Mouse (Mus musculus) neural tube, embryonic 12.5 days (tissue): ENCODE data around the gene Dennd2c. TPM values are rescaled to one million over a fixed set of nuclear protein-coding genes. Genes with fewer than 3 reads are reported as not detected.
"Not testable (repeated sequence)": the region's sequence is repeated elsewhere in the genome, so short reads cannot be mapped to it uniquely, and the experiment has no call there.

Experiments used
- ATAC-seq: fragments of 200-750 bp; cut with Nextera tagmentation; 2 replicates; pipeline ENCODE4 v1.8.0; 2017; ENCODE audit warnings: low read depth, mild to moderate bottlenecking, moderate TSS enrichment, moderate library complexity; ENCODE audit not compliant: low FRiP score
- H3K27ac ChIP-seq: fragments of 300-500 bp; sonication (generic); 2 replicates; pipeline ENCODE4 v1.5.1; 2016
- H3K27me3 ChIP-seq: fragments of 300-500 bp; sonication (generic); replicated peaks from 2 replicates; pipeline ENCODE4 v1.6.1; 2016; ENCODE audit warnings: mild to moderate bottlenecking
- H3K36me3 ChIP-seq: fragments of 300-500 bp; sonication (generic); 2 replicates; pipeline ENCODE4 v1.6.1; 2016; ENCODE audit warnings: mild to moderate bottlenecking
- H3K4me1 ChIP-seq: fragments of 300-500 bp; sonication (generic); 2 replicates; pipeline ENCODE4 v1.6.1; 2016
- H3K4me2 ChIP-seq: fragments of 300-500 bp; sonication (generic); replicated peaks from 2 replicates; pipeline ENCODE4 v1.6.1; 2016; ENCODE audit warnings: mild to moderate bottlenecking
- H3K4me3 ChIP-seq: fragments of 300-500 bp; sonication (generic); 2 replicates; pipeline ENCODE4 v1.5.1; 2016
- H3K9ac ChIP-seq: fragments of 300-500 bp; sonication (generic); 2 replicates; pipeline ENCODE4 v1.6.1; 2016; ENCODE audit warnings: mild to moderate bottlenecking
- H3K9me3 ChIP-seq: fragments of 300-500 bp; sonication (generic); 2 replicates; pipeline ENCODE4 v1.6.1; 2016; ENCODE audit warnings: mild to moderate bottlenecking
- WGBS: fragments of 180-500 bp; shearing (Covaris S2); methylation state at CpG from one replicate; pipeline ENCODE4 v1.1.7; 2016; 5-methylcytosine and 5-hydroxymethylcytosine counted together
- polyA plus RNA-seq: library from polyadenylated mRNA; unstranded; fragments of >200 nt; fragmentation: Nextera tagmentation; extraction: Ambion mirVana; gene quantifications from 2 replicates; pipeline ENCODE4 v1.2.1, GENCODE M21; 2016

The Dennd2c gene
- polyA plus RNA-seq, 1 experiment from 2014 or later = 3.1 TPM

GRCm38 (mm10) chr3:103127177-103127576 is 24.8 kb downstream of the Dennd2c start:
- Histone ChIP-seq H3K4me3 (no peak overlapping the region), H3K9me3 (no peaks in the 10 kb centered on the region), H3K27ac (no peak overlapping the region), H3K4me2 (no peak overlapping the region), H3K36me3 (no peaks in the 10 kb centered on the region), H3K4me1 (peaks cover 22% of the 10 kb centered on the region), H3K27me3 (peaks cover 12% of the 10 kb centered on the region), H3K9ac (no peak overlapping the region)
- 0 out of 2 replicates have a peak, but pooled peaks have one; percentile 50 for ATAC-seq
- 6% methylated on average over 2 of the region's 2 CpGs for WGBS

- Histone ChIP-seq H3K9me3 (no peaks in the 10 kb centered on the region), H3K36me3 (no peaks in the 10 kb centered on the region), H3K9ac (no peak overlapping the region), H3K4me2 (no peak overlapping the region), H3K27ac (no peak overlapping the region), H3K27me3 (peaks cover 12% of the 10 kb centered on the region), H3K4me1 (peaks cover 22% of the 10 kb centered on the region), H3K4me3 (no peak overlapping the region)
- 54% methylated on average over 5 of the region's 5 CpGs for WGBS
- no peak for ATAC-seq
Observed at GRCm38 (mm10) chr3:103127721-103128120, 25.3 kb downstream of the Dennd2c start.

- Histone ChIP-seq H3K36me3 (no peaks in the 10 kb centered on the region), H3K4me1 (peaks cover 22% of the 10 kb centered on the region), H3K9me3 (no peaks in the 10 kb centered on the region), H3K27me3 (peaks cover 12% of the 10 kb centered on the region), H3K27ac (no peak overlapping the region), H3K4me3 (no peak overlapping the region), H3K9ac (no peak overlapping the region), H3K4me2 (no peak overlapping the region)
- ATAC-seq = no peak
- WGBS = 37% methylated on average over 4 of the region's 4 CpGs
Observed at GRCm38 (mm10) chr3:103128251-103128650, 25.8 kb downstream of the Dennd2c start.

- WGBS = 88% methylated on average over 8 of the region's 8 CpGs
- H3K9ac ChIP-seq = no peak overlapping the region
Observed at GRCm38 (mm10) chr3:103129367-103130159, 27.2 kb downstream of the Dennd2c start.

GRCm38 (mm10) chr3:103130236-103130751 is 27.9 kb downstream of the Dennd2c start:
- H3K9me3 ChIP-seq = no peaks in the 10 kb centered on the region
- no peak overlapping the region for H3K9ac ChIP-seq
- no peaks in the 10 kb centered on the region for H3K36me3 ChIP-seq
- no peak overlapping the region for H3K27ac ChIP-seq
- 36% methylated on average over 6 of the region's 6 CpGs for WGBS
- peaks cover 12% of the 10 kb centered on the region for H3K27me3 ChIP-seq
- no peak overlapping the region for H3K4me3 ChIP-seq
- peak overlapping the region; percentile 14; the same call in 1 of the 2 replicates for H3K4me2 ChIP-seq
- ATAC-seq = peak; percentile 61; the same call in 1 of the 2 replicates
- H3K4me1 ChIP-seq = peaks cover 22% of the 10 kb centered on the region

More at GRCm38 (mm10) chr3:103129367-103130159, 27.2 kb downstream of the Dennd2c start:
- H3K36me3 ChIP-seq = no peaks in the 10 kb centered on the region
- no peaks in the 10 kb centered on the region for H3K9me3 ChIP-seq
- no peak overlapping the region for H3K4me3 ChIP-seq
- peaks cover 22% of the 10 kb centered on the region for H3K4me1 ChIP-seq
- no peak for ATAC-seq
- peak overlapping the region; percentile 14; the same call in 1 of the 2 replicates for H3K4me2 ChIP-seq
- H3K27me3 ChIP-seq = peaks cover 12% of the 10 kb centered on the region
- H3K27ac ChIP-seq = no peak overlapping the region

GRCm38 (mm10) chr3:103133098-103133497 is 30.7 kb downstream of the Dennd2c start:
- ATAC-seq = no peak
- WGBS = 92% methylated on average over 10 of the region's 10 CpGs
- no peak overlapping the region for H3K4me3 ChIP-seq

GRCm38 (mm10) chr3:103136414-103137077 is 34.1 kb downstream of the Dennd2c start:
- WGBS = 90% methylated on average over 4 of the region's 4 CpGs
- H3K4me3 ChIP-seq = no peak overlapping the region
- no peaks in the 10 kb centered on the region for H3K27me3 ChIP-seq
- H3K9ac ChIP-seq = no peak overlapping the region
- H3K4me2 ChIP-seq = no peak overlapping the region
- H3K27ac ChIP-seq = no peak overlapping the region
- ATAC-seq = no peak
- H3K36me3 ChIP-seq = no peaks in the 10 kb centered on the region
- no peaks in the 10 kb centered on the region for H3K9me3 ChIP-seq
- H3K4me1 ChIP-seq = no peaks in the 10 kb centered on the region

More at GRCm38 (mm10) chr3:103133098-103133497, 30.7 kb downstream of the Dennd2c start:
- Histone ChIP-seq H3K9me3 (no peaks in the 10 kb centered on the region), H3K4me1 (peaks cover 12% of the 10 kb centered on the region), H3K27me3 (peaks cover 12% of the 10 kb centered on the region), H3K9ac (no peak overlapping the region), H3K27ac (no peak overlapping the region), H3K4me2 (no peak overlapping the region), H3K36me3 (no peaks in the 10 kb centered on the region)

- no peak overlapping the region for H3K4me2 ChIP-seq
- no peaks in the 10 kb centered on the region for H3K27me3 ChIP-seq
- H3K4me3 ChIP-seq = no peak overlapping the region
- 77% methylated on average over 8 of the region's 8 CpGs for WGBS
- no peak for ATAC-seq
- no peaks in the 10 kb centered on the region for H3K9me3 ChIP-seq
- H3K36me3 ChIP-seq = no peaks in the 10 kb centered on the region
- no peaks in the 10 kb centered on the region for H3K4me1 ChIP-seq
- H3K9ac ChIP-seq = no peak overlapping the region
- no peak overlapping the region for H3K27ac ChIP-seq
Observed at GRCm38 (mm10) chr3:103139047-103139446, 36.6 kb downstream of the Dennd2c start.

- WGBS = 62% methylated on average over 10 of the region's 11 CpGs
- not testable (repeated sequence) for H3K4me3 ChIP-seq, H3K27ac ChIP-seq, H3K27me3 ChIP-seq, H3K4me1 ChIP-seq, ATAC-seq, H3K36me3 ChIP-seq, H3K9ac ChIP-seq, H3K9me3 ChIP-seq, H3K4me2 ChIP-seq
Observed at GRCm38 (mm10) chr3:103140095-103140838, 37.9 kb downstream of the Dennd2c start.

GRCm38 (mm10) chr3:103141287-103141686 is 38.9 kb downstream of the Dennd2c start:
- WGBS = 93% methylated on average over 11 of the region's 11 CpGs

GRCm38 (mm10) chr3:103142366-103142765 is 40.0 kb downstream of the Dennd2c start:
- no peaks in the 10 kb centered on the region for H3K27me3 ChIP-seq
- no peaks in the 10 kb centered on the region for H3K36me3 ChIP-seq
- no peak overlapping the region for H3K27ac ChIP-seq
- H3K9ac ChIP-seq = no peak overlapping the region
- no peaks in the 10 kb centered on the region for H3K9me3 ChIP-seq
- no peak overlapping the region for H3K4me2 ChIP-seq
- H3K4me1 ChIP-seq = no peaks in the 10 kb centered on the region
- ATAC-seq = no peak
- WGBS = 90% methylated on average over 10 of the region's 10 CpGs
- H3K4me3 ChIP-seq = no peak overlapping the region

More at GRCm38 (mm10) chr3:103141287-103141686, 38.9 kb downstream of the Dennd2c start:
- H3K27ac ChIP-seq = no peak overlapping the region
- H3K36me3 ChIP-seq = no peaks in the 10 kb centered on the region
- no peak overlapping the region for H3K9ac ChIP-seq
- no peak overlapping the region for H3K4me3 ChIP-seq
- no peak overlapping the region for H3K4me2 ChIP-seq
- no peaks in the 10 kb centered on the region for H3K9me3 ChIP-seq
- no peaks in the 10 kb centered on the region for H3K27me3 ChIP-seq
- ATAC-seq = no peak
- no peaks in the 10 kb centered on the region for H3K4me1 ChIP-seq

GRCm38 (mm10) chr3:103145336-103145735 is 42.9 kb downstream of the Dennd2c start:
- Histone ChIP-seq H3K36me3 (no peaks in the 10 kb centered on the region), H3K27me3 (no peaks in the 10 kb centered on the region), H3K4me2 (no peak overlapping the region), H3K9me3 (no peaks in the 10 kb centered on the region), H3K4me1 (no peaks in the 10 kb centered on the region), H3K27ac (no peak overlapping the region), H3K9ac (no peak overlapping the region), H3K4me3 (no peak overlapping the region)
- WGBS = 79% methylated on average over 2 of the region's 2 CpGs
- ATAC-seq = no peak
